ENCODE assay signal across 20 mouse cellular contexts in the genomic region with DNA sequence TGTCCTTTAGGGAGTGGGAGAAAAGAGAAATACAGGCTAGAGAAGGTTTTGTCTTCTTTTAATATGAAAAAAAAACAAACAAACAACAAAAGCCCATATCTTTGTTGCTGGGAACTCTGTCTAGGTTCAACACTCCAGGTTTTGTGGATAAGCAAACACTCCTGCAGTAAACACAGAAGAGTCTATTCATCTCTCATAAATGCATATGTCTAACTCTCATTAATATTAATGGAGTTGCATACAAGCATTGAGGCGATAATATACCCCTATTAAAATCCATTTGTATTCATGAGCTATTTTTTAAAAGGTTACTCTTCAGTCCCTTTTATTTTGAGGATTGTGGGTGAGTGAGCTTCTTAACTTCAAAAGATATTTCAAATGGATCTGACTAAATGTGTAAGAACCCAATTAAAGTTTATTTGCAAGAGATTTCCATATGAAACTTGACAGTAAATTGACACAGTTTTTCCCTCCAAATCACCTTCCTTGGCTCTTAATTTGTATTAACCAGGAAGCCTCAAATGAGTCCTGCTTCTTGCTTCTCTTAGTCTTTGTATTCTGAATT.
A peak's percentile ranks its signal among the peaks of the same experiment; 100 is the strongest.
DNase-seq lines count a peak whose midpoint lies in the region; ATAC-seq and TF ChIP-seq lines count a peak whose summit lies in the region.
"Had no signal": no experiment of that assay in that cellular context is flagged by ENCODE, and none has a peak within 500 bp of the region (broad histone marks: within the 10 kb centered on the region; RNA-seq: fewer than 3 reads in every experiment).

No protein-coding gene starts in this region.

- H3K4me1 ChIP-seq in hindbrain, embryonic 12.5 days = peaks cover 21% of the 10 kb centered on the region
- no peaks in the 10 kb centered on the region for H3K4me1 ChIP-seq in hindbrain, embryonic 16.5 days (ENCODE audit: control insufficient read depth, insufficient read depth, low read depth, low read length)
- peaks cover 30% of the 10 kb centered on the region for H3K4me1 ChIP-seq in midbrain, embryonic 14.5 days (ENCODE audit: control insufficient read depth, insufficient read depth, low read length)
- H3K4me1 ChIP-seq in midbrain, embryonic 10.5 days = peaks cover 37% of the 10 kb centered on the region
- H3K4me1 ChIP-seq in forebrain, embryonic 13.5 days = peaks cover 35% of the 10 kb centered on the region
- peaks cover 12% of the 10 kb centered on the region for H3K4me1 ChIP-seq in forebrain, postnatal 0 days (ENCODE audit: insufficient read depth)

- H3K27me3 ChIP-seq in hindbrain, embryonic 12.5 days = no peaks in the 10 kb centered on the region
- H3K27me3 ChIP-seq in hindbrain, embryonic 16.5 days (replicated peaks; ENCODE audit: control insufficient read depth, insufficient read depth, low read length) = no peaks in the 10 kb centered on the region
- H3K27me3 ChIP-seq in midbrain, embryonic 14.5 days (ENCODE audit: control insufficient read depth, insufficient read depth, low read length) = no peaks in the 10 kb centered on the region
- no peaks in the 10 kb centered on the region for H3K27me3 ChIP-seq in midbrain, embryonic 10.5 days (ENCODE audit: low read depth, poor library complexity, severe bottlenecking)
- H3K27me3 ChIP-seq in forebrain, embryonic 13.5 days = no peaks in the 10 kb centered on the region
- H3K27me3 ChIP-seq in forebrain, postnatal 0 days (ENCODE audit: insufficient read depth, low read length) = no peaks in the 10 kb centered on the region
- H3K27me3 ChIP-seq: CH12.LX; heart, embryonic 12.5 days had no signal

- peak overlapping the region; percentile 64 for H3K27ac ChIP-seq in hindbrain, embryonic 12.5 days
- H3K27ac ChIP-seq in hindbrain, embryonic 16.5 days (ENCODE audit: low read depth, low read length) = no peak overlapping the region
- H3K27ac ChIP-seq in midbrain, embryonic 14.5 days (replicated peaks; ENCODE audit: low read depth, low read length) = peak overlapping the region; percentile 33; the same call in 1 of the 2 replicates
- H3K27ac ChIP-seq in midbrain, embryonic 10.5 days (replicated peaks) = no peak overlapping the region
- H3K27ac ChIP-seq in forebrain, embryonic 13.5 days = peak overlapping the region; percentile 86
- no peak overlapping the region for H3K27ac ChIP-seq in forebrain, postnatal 0 days (ENCODE audit: low read depth, low read length)
- H3K27ac ChIP-seq: embryonic facial prominence, embryonic 10.5 days had no signal

- WGBS in hindbrain, embryonic 12.5 days = 47% methylated on average over 1 of the region's 1 CpGs
- WGBS in hindbrain, embryonic 16.5 days = 26% methylated on average over 1 of the region's 1 CpGs
- 9% methylated on average over 1 of the region's 1 CpGs for WGBS in midbrain, embryonic 14.5 days
- 73% methylated on average over 1 of the region's 1 CpGs for WGBS in midbrain, embryonic 10.5 days
- 24% methylated on average over 1 of the region's 1 CpGs for WGBS in forebrain, embryonic 13.5 days
- WGBS in forebrain, postnatal 0 days = 18% methylated on average over 1 of the region's 1 CpGs

- H3K4me3 ChIP-seq in hindbrain, embryonic 12.5 days = no peak overlapping the region
- no peak overlapping the region for H3K4me3 ChIP-seq in hindbrain, embryonic 16.5 days (ENCODE audit: low read length)
- no peak overlapping the region for H3K4me3 ChIP-seq in midbrain, embryonic 14.5 days (replicated peaks; ENCODE audit: low read depth, low read length)
- H3K4me3 ChIP-seq in midbrain, embryonic 10.5 days = no peak overlapping the region
- no peak overlapping the region for H3K4me3 ChIP-seq in forebrain, embryonic 13.5 days
- H3K4me3 ChIP-seq in forebrain, postnatal 0 days (ENCODE audit: low read depth, low read length) = no peak overlapping the region
- H3K4me3 ChIP-seq: embryonic facial prominence, embryonic 10.5 days; heart, embryonic 12.5 days had no signal

- no peak for ATAC-seq in hindbrain, embryonic 12.5 days (ENCODE audit: low FRiP score)
- ATAC-seq in hindbrain, embryonic 16.5 days = no peak
- no peak for ATAC-seq in midbrain, embryonic 14.5 days (ENCODE audit: low FRiP score, low TSS enrichment)
- ATAC-seq in forebrain, embryonic 13.5 days = peak; percentile 64
- no peak for ATAC-seq in forebrain, postnatal 0 days
- ATAC-seq: activated CD4-positive, CD25-positive, alpha-beta regulatory T cell, adult 4 months; intestine, embryonic 16.5 days; Patski had no signal

- no peaks in the 10 kb centered on the region for H3K36me3 ChIP-seq in hindbrain, embryonic 12.5 days
- no peaks in the 10 kb centered on the region for H3K36me3 ChIP-seq in hindbrain, embryonic 16.5 days (ENCODE audit: control insufficient read depth, insufficient read depth, low read length)
- H3K36me3 ChIP-seq in midbrain, embryonic 14.5 days (ENCODE audit: control insufficient read depth, insufficient read depth, low read length) = no peaks in the 10 kb centered on the region
- no peaks in the 10 kb centered on the region for H3K36me3 ChIP-seq in midbrain, embryonic 10.5 days
- no peaks in the 10 kb centered on the region for H3K36me3 ChIP-seq in forebrain, embryonic 13.5 days (ENCODE audit: poor library complexity, severe bottlenecking)
- no peaks in the 10 kb centered on the region for H3K36me3 ChIP-seq in forebrain, postnatal 0 days (ENCODE audit: insufficient read depth)
- H3K36me3 ChIP-seq: embryonic facial prominence, embryonic 10.5 days; heart, embryonic 12.5 days had no signal

- no peak overlapping the region for H3K9ac ChIP-seq in hindbrain, embryonic 12.5 days
- no peak overlapping the region for H3K9ac ChIP-seq in hindbrain, embryonic 16.5 days (ENCODE audit: low read depth, low read length)
- H3K9ac ChIP-seq in midbrain, embryonic 14.5 days (replicated peaks; ENCODE audit: low read length) = no peak overlapping the region
- H3K9ac ChIP-seq in forebrain, embryonic 13.5 days = 0 out of 2 replicates have a peak overlapping the region, but pooled peaks have one; percentile 26
- no peak overlapping the region for H3K9ac ChIP-seq in forebrain, postnatal 0 days
- H3K9ac ChIP-seq: heart, embryonic 12.5 days had no signal

- peak overlapping the region; percentile 24; the same call in 1 of the 2 replicates for H3K4me2 ChIP-seq in hindbrain, embryonic 12.5 days (replicated peaks)
- H3K4me2 ChIP-seq in hindbrain, embryonic 16.5 days (ENCODE audit: low read length) = no peak overlapping the region
- H3K4me2 ChIP-seq in midbrain, embryonic 14.5 days (ENCODE audit: low read length) = peak overlapping the region; percentile 18; the same call in 1 of the 2 replicates
- H3K4me2 ChIP-seq in forebrain, embryonic 13.5 days = peak overlapping the region; percentile 51
- H3K4me2 ChIP-seq in forebrain, postnatal 0 days (ENCODE audit: low read depth) = 0 out of 2 replicates have a peak overlapping the region, but pooled peaks have one; percentile 21
- H3K4me2 ChIP-seq: heart, embryonic 12.5 days had no signal

- no peak for DNase-seq in midbrain, embryonic 14.5 days
- no peak for DNase-seq in midbrain, embryonic 10.5 days (ENCODE audit: low spot score)
- DNase-seq in forebrain, postnatal 0 days = no peak
- DNase-seq in heart, postnatal 25 days (ENCODE audit: low spot score) = no peak
- no peak for DNase-seq in layer of hippocampus, adult 9-11 months
- DNase-seq: adrenal gland, postnatal 14 days; cerebellum, adult 18-20 months; cerebellum, postnatal 10 days; gastrocnemius, postnatal 14 days; heart, postnatal 4 days; kidney, adult 2 months had no signal

- TF ChIP-seq CTCF in forebrain, postnatal 0 days (IDR thresholded peaks at IDR 0.05; ENCODE audit: low read depth) = no peak

- H3K9me3 ChIP-seq in hindbrain, embryonic 12.5 days (replicated peaks) = no peaks in the 10 kb centered on the region
- H3K9me3 ChIP-seq in hindbrain, embryonic 16.5 days (ENCODE audit: control insufficient read depth, low read length) = no peaks in the 10 kb centered on the region
- no peaks in the 10 kb centered on the region for H3K9me3 ChIP-seq in midbrain, embryonic 14.5 days (ENCODE audit: control insufficient read depth, low read length)
- H3K9me3 ChIP-seq in midbrain, embryonic 10.5 days (replicated peaks) = no peaks in the 10 kb centered on the region
- H3K9me3 ChIP-seq in forebrain, embryonic 13.5 days (replicated peaks) = no peaks in the 10 kb centered on the region
- no peaks in the 10 kb centered on the region for H3K9me3 ChIP-seq in forebrain, postnatal 0 days (ENCODE audit: low read length)
- H3K9me3 ChIP-seq: embryonic facial prominence, embryonic 10.5 days; heart, embryonic 12.5 days had no signal

- intact Hi-C loops in heart, postnatal 25 days (cut with DNase I) = no loop called here

Comparison
In these comparisons a context has a peak if more than half of its experiments do, and no peak if none do; other contexts are left out.
1. H3K27ac ChIP-seq: peak in hindbrain, embryonic 12.5 days (single experiment), midbrain, embryonic 14.5 days (single experiment) and forebrain, embryonic 13.5 days (single experiment); none in hindbrain, embryonic 16.5 days (single experiment), midbrain, embryonic 10.5 days (single experiment) and forebrain, postnatal 0 days (single experiment).